Mouse (Mus musculus) adipocyte (in vitro differentiated cells): ENCODE data around the gene Slc35f3.

Experiments
- DNase-seq: peaks from one replicate; pipeline ENCODE4 v3.0.0-alpha.2; 2016; ENCODE audit warnings: low spot score

Slc35f3 gene

DNA sequence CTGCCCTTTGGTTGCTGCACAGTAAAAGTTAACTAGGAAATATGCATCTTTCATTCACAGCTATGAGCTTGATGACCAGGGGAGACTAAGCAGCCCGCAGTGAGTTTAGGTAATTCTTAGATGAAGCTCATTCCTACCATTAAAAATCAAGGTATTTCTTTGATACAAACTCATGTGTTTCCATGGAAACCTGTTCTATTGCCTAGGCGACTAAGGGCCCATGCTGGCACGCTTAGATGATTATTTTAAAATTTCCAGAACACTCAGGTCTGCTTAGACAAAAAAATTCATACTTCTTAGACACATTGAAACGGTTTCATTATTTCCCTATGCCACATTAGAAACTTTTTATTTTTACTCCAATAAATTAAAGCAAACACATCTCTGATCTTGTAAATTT is 106.7 kb downstream of the Slc35f3 start:
- no peak for DNase-seq

DNA sequence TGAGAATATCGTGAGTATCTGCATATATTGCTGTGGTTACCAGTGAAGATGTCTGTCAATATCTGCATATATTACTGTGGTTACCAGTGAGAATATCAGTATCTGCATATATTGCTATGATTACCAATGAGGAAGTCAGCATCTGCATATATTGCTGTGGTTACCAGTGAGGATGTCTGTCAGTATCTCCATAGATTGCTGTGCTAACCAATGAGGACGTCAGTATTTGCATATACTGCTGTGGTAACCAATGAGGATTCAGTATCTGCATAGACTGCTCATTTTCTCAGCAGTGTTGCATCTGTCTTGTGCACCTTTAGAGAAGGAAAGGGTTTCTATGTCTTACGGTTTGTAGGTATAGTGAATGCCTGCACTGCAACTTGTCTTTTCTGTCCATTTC is 122.5 kb downstream of the Slc35f3 start:
- no peak for DNase-seq

DNA sequence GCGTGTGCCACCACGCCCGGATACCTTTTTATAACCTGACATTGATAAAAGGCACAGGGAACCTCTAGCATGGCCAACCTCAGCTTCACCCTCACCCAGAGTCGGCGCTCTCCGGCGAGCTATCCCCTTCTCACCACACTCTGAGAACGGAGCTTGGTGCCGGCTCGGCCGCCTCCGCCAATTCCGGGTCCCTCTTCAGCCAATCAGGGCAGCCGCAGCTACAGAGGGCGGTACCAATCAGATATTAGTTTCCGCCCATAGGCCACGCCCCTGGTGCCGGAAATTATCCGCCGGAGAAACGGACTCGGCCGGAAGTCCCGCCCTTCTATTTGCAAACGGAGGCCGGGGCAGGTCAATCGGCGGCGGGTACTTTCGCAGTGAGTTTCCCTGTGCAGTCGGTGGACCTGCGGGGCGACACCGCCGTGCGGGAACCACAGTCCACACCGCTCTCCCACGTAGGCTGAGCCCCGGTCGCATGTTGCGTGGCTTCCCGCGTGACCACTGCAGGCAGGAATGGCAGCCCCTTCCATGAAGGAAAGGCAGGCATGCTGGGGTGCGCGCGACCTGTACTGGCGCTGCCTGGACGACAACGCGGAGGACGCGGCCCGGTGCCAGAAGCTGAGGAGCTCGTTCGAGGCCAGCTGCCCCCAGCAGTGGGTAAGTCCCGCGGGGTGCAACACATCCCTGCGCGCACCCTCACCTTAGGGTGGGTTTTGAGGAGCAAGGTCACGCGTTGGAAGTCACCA is 124.0 kb downstream of the Slc35f3 start, which contains the start of gene Coa6:
Gene Coa6, plus strand, starts transcription at position 342 of the 746 bp plus-strand sequence.
- peak; percentile 98 for DNase-seq

DNA sequence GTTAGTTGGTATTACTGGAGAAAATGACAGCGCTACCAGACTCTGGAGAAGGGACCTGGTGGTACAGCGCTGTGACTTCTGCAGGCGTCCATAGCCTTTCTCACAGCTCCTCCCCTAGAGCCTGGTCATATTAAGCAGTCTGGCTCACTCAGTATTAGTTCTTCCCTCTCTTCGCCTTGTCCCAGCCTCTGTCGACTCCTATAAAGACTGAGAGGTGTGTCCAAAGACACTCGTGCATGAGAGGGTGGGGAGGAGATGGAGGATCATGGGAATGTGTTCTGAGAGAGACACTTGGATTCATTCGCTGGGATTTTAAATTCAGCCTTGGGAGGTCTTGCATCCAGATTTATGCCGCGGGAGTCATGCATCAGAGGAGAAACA is 124.6 kb downstream of the Slc35f3 start:
- peak; percentile 62 for DNase-seq

DNA sequence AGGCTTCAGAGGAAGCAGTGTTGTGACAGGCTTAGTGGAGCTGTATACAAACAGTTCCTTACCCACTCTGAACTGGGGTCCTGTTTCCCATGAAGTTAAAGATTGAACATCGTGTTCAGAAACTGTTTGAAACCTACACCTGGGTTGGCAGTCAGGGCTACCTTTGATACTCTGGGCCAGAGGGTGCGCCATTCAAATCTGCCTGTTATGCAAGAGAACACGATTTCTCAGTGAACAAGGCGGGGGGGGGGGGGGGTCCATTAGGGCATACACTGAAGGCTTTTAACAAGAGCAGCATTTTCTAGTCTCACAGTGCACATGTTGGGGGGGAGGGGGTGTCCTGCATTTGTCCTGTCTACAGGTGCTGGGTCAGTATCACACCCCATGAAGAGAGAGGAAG is 125.8 kb downstream of the Slc35f3 start:
- no peak for DNase-seq

DNA sequence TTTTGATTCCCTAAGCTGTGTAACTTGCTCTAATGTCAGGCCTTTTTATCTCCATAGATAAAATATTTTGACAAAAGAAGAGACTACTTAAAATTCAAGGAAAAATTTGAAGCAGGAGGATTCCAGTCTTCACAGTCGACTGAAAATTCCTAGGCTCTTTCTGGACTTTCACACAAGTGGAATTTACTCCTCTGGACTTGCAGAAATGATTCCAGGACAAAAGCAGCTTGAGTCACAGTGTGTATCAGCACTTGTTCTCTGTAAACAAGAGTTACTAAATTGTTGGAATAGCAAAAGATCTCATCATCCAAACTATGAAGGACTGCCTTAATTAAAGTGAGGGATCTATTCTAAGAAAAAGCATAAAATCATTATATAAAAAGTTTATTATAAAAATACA is 126.6 kb downstream of the Slc35f3 start:
- no peak for DNase-seq

DNA sequence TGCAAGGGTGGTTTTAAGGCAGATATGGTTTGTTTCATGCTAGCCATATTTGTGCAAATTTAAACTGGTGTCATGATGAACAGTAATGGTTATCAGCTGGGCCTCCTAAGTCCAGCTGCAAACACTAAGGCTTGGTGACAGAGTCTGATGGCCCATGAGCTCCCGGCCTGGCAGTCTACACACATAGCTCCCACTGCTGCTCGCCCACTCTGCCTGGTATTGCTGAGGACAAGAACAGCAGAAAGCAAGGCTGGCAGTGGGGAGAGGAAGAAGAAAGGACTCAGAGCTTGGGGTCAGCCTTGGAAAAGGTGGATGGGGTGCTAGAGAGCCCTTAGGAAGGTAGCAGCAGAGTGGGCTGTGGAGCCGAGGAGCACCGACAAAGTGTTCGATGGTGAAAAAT is 131.3 kb downstream of the Slc35f3 start:
- DNase-seq, result no peak

DNA sequence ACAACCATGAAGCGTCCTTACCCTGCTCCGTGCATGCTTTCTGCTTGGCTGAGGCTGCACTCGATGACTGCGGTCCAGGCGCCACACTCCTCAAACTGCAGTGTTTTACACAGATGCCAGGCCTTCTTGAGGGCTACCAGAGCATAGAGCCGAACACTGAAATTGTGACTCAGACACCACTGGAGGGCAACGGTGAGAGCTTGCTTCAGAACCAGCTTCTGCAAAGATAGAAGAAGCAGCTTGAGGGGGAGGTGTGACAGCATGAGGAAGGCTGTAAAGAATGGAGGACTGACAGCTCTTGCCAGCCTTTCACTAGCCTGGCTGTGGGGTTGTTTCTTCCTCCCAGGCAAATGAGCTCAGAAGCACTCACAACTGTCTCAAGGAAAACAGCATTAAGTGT is 135.5 kb downstream of the Slc35f3 start:
- DNase-seq, result peak; percentile 27

DNA sequence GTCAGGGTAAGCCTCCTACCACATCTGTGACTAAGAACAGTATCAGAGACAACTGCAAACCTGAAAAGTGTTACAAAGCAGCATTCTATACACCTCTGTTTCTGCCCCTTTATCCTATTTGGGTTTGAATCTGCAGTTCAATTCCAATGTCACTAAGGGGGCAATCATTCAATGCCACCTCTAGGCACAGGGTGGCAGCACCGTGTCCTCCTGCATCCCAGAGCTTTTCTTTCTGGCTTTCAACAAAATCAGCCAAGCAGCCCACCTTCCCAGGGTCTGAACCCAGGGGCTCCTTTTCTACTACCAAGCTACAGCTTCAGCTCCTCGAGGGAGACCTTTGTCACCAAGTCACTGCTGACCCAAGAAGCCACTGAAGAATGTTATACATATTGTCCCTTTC is 140.6 kb downstream of the Slc35f3 start:
- DNase-seq, result no peak
